Mouse (Mus musculus): ENCODE results near the gene Zfp655.
"Not testable (repeated sequence)": the region's sequence is repeated elsewhere in the genome, so short reads cannot be mapped to it uniquely, and the experiment has no call there.

Gene Zfp655

GRCm38 (mm10) chr5:145223395-145223794 is 8.1 kb upstream of the Zfp655 start:
- no peak for DNase-seq

- DNase-seq: no peak
Observed at GRCm38 (mm10) chr5:145226453-145226852, 5.1 kb upstream of the Zfp655 start.

- not testable (repeated sequence) for DNase-seq
Observed at GRCm38 (mm10) chr5:145229283-145229682, 2.2 kb upstream of the Zfp655 start.

- DNase-seq: no peak
Observed at GRCm38 (mm10) chr5:145230641-145231040, 874 bp upstream of the Zfp655 start.

GRCm38 (mm10) chr5:145231893-145232411 is 437 bp downstream of the Zfp655 start:
- DNase-seq: no peak

GRCm38 (mm10) chr5:145234636-145235035 is 3.1 kb downstream of the Zfp655 start:
- DNase-seq: peak; percentile 19 to 38

- DNase-seq: no peak
Observed at GRCm38 (mm10) chr5:145249520-145249919, 18.0 kb downstream of the Zfp655 start.

- not testable (repeated sequence) for DNase-seq
Observed at GRCm38 (mm10) chr5:145273568-145273967, 42.1 kb downstream of the Zfp655 start.

- no peak for DNase-seq
Observed at GRCm38 (mm10) chr5:145279948-145280347, 48.4 kb downstream of the Zfp655 start.

- peak; percentile 93 to 95 for DNase-seq
Observed at GRCm38 (mm10) chr5:145280371-145281143, 49.0 kb downstream of the Zfp655 start, which contains the start of gene Zscan25. Gene Zscan25, plus strand, starts transcription at chr5:145280500.

- DNase-seq: no peak
Observed at GRCm38 (mm10) chr5:145288382-145288781, 56.9 kb downstream of the Zfp655 start.

- DNase-seq: no peak
Observed at GRCm38 (mm10) chr5:145290697-145291096, 59.2 kb downstream of the Zfp655 start.

- no peak for DNase-seq
Observed at GRCm38 (mm10) chr5:145292398-145292797, 60.9 kb downstream of the Zfp655 start.

Measured in cerebellum, adult 18-20 months (tissue).